Mouse (Mus musculus) T-helper 2 cell (primary cell): Measurements from ENCODE around the gene Map4k5.

ENCODE experiments used
- in situ Hi-C: fragments of 300-600 bp; cut with MboI, MseI; formaldehyde crosslinking; loops from one replicate; pipeline ENCODE4 v1.15.1; 2025; ENCODE audit warnings: high pct_unique_total_duplicates

Map4k5 gene

DNA sequence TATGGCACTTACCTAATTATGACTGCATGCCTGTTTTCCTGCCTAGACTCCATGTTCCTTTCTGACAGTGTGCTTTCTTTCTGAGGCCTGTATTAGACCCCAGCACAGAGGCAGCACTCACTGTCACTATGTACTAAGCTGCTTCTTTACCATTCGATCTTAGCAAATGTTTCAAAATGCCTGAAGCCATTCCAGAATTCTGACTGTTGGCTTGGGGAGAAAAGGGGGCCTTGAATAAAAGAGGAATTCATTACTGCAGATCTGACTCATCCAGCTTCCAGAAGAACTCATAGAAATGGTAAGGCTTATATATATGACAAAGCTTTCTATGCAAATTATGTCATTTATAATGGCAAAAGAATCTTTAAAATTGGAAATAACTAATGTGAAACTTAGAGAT, 4.7 kb downstream of the Map4k5 start:
- in situ Hi-C loops, result no loop called here

DNA sequence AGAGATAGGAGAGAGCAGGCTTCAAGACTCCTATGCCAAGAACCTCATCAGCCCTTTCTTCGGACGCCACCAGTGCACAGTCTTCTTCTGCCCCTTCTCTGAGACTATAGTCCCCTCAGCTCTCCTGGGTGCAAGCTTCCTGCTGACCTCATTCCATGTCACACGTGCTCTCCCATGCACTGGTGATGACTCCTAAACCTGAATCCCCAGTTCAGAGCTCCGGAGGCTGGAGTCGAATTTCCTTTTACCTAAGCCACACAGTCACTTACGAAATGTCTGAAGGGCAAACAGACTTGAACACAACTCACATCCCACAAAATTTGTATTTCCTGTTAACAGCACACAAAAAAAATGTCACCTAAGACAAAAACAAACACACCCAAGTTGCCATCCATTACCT, 5.2 kb downstream of the Map4k5 start:
- in situ Hi-C loops, result no loop called here

DNA sequence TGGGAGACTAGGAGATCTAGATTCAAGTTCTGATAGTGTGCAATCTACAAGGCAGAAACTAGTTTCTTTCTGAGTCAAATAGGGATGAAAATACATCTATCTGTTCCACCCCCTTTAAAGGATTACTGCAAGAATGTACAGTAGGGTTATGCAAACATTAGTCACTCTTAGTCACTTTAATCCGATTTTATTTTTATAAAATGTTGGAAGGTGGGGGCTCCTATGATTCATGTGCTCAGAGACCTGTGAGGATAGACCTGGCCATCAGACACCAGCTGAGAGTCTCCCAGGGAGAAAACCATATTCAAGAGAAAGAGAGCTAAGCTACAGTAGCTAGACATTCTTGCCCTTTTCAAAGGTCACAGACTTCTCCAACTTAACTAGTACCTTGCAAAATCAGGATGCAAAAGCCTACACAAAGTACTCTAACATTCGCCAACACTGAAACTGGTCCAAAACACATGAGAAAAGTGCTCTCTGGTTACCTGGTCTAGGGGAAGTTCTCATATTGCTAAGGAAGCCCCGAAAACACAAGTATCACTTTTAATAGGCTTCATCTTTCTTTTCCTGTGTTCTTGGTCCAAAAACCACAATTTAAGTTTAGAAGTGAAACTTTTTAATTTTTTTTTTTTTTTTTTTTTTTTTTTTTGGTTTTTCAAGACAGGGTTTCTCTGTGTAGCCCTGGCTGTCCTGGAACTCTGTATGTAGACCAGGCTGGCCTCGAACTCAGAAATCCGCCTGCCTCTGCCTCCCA, 7.7 kb downstream of the Map4k5 start:
- in situ Hi-C loops, result no loop called here

DNA sequence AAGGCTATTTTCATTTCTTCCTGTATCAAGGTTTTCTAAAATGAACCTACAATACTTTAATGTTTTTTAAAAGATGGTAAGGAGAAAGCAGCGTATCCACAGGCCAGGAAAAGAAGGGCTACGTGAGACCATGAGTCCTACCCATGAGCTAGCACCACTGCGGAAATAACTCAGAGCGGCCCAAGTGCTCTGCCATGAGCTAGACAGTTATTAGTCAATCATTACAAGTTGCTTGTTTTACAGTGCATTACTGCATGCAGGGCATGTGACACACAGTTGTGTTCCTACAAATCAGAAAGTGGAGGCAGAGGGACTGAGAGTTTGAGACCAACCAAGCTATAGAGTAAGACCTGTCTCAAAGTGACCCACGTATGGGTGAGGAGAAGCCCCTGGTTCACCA, 8.9 kb downstream of the Map4k5 start:
- in situ Hi-C loops, result no loop called here

DNA sequence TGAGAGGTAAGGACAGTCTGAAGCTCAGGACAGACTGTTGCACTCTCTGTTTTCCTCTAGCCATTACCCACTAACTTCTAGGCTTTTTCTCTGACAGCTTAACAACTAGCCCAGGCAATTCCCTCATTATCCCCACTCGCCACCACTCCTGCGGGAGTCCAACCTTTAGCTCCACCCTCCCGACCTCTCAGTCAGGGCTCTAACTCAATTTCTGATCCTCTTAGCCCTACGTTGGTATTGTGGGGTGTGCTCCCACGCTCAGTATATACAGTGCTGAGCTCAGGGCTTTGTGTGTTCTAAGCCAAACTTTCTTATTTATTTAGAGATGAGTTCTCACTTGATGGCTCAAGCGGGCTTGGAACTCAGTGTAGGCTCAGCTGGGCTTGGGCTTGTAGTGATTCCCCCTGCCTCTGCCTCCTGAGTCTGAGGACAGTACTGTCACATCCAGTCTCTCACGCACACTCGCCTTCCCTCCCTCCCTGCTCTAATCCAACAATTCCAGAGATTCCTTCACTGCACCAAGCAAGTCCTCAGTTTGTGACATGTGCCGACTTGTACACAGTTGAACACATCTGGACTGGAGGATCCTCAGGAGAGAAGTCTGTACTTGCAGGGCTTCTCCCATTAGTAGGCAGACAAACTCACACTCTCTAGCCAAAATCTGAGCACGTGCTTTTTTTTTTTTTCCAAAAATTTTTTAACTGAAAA, 11.6 kb downstream of the Map4k5 start:
- in situ Hi-C loops, result no loop called here

DNA sequence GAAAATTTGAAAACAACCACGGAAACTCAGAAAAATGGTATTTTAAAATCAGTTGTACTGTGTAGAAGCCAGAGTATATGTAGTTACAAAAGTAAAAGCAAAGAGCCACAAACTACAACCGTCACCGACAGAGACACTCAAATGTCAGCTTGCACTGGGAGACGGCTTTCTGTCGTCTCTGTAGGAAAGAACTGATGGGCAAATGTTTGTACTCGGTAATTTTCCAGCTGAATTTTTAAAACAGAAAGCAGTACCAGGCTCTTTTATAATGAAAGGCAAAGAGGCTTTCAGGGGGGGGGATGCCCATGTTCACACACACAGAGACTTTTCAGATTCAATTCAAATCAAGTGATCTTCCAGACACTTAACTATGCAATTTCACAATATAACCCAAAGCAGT, 13.3 kb downstream of the Map4k5 start:
- in situ Hi-C loops, result no loop called here

DNA sequence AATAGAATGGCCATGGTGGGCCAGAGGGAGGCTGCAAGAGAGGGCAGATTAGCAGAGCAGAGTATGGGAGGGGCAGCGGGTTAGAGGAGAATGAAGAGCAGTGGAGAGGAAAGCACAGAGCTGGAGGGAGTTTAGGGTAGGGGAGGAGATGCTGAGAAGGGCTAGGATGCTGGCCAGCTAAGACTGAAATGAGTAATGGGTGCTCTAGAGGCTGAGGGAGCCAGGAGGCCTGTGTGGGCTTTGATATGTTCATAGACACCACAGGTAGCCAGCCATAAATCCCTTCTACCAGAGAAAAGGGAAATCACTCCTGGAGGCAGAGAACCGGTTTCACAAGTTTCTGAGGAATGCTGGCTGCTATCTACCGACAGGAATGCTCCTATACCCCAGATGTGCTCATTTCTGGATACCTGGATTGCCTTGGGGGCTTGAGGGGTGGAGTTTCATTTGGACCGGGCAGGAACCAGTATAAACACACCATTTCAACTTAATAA, 13.8 kb downstream of the Map4k5 start:
- in situ Hi-C loops, result no loop called here

DNA sequence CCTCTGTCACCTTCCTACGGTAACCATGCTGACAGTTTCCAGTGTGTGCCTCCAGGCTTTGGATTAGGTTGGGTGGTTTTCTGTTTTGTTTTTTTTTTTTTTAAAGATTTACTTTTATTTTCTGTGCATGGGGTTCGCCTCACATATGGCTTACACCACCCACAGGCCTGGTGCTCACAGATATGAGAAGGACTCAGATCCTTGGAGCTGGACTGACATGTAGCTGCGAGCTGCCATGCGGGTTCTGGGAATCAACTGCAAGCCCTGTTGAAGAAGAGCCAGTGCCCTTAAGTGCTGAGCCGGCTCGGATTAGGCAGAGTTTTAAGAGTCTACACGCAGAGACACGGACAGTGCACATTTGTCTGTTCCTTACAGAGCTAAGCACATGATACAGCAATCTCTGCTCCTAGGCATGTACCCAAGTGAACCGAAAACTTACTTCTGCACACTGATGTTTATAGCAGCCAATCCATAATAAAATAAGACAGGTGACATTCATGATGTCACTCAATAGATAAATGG, 15.1 kb downstream of the Map4k5 start:
- in situ Hi-C loops, result no loop called here

DNA sequence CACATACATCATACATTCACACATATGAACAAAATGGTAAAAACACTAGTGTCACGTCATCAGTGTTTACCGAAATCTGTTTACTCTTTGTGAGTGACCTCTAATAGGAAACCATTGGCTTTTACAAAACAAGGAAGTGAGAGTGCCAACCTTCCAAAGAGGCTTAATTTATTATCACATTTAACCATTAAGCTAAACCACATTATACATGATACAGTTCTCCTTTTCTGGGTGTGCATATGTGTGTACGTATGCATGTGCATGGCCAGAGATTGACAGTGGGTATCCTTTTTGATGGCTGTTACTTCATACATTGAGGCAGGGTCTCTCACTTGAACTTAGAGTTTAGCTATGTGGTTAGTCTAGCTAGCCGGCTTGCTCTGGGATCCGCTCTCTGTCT, 21.4 kb downstream of the Map4k5 start:
- in situ Hi-C loops, result no loop called here

DNA sequence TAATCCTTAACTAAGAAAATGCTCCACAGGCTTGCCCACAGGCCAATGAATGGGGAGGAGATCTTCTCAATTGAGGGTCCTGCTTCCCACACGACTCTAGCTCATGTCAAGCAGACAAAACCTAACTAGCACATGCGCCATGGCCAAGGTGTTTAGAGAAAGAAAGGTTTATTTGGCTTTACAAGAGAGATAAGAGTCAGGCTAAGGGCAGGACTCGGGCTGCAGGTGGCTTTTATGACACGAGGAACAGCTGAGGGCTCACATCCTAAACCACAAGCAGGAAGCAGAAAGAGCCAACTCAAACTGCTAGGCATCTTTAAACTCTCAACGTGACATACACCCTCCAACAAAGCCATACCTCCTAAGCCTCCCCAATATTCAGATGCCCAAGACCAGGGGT, 25.7 kb downstream of the Map4k5 start:
- in situ Hi-C loops, result no loop called here

DNA sequence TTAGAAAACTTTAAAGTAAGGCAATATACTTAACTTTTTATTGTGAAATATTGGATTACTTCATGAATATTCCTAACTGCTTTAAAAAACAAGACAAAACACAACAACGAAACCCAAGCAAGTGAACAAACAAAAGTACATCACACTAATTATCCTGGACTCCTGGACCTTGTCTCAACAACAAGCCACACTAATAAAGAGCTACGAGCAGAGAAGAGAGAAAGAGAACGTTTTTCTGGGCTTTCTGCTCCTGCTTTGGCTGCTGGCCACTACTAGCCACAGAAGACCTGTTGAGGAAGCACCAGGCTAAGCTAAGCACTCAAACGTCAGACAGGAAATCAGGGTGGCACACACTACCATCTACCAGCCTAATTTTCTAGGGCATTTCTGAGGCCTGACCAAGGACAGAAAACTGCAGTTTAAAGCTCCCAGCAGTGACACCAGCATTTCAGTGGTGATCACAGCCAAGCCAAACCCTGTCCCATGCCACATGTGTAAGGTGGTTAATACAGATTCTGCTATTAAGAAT, 28.8 kb downstream of the Map4k5 start:
- in situ Hi-C loops, result no loop called here

DNA sequence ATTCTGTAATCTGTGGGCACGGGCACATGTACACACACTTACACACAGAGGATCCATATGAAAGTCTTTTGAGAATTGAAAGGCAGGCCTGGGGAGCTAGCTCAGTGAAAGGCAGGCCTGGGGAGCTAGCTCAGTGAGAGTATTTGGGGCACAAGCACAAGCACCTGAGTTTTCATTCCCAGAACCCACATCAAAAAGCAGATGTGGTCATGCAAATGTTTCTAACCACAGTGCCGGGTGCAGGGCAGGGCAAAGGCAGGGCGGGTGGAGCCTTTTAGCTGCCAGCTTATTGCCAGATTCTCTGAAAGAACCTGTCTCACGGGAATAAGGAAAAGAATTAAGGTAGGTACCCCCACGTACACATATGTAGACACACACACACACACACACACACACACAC, 29.5 kb downstream of the Map4k5 start:
- in situ Hi-C loops, result no loop called here

DNA sequence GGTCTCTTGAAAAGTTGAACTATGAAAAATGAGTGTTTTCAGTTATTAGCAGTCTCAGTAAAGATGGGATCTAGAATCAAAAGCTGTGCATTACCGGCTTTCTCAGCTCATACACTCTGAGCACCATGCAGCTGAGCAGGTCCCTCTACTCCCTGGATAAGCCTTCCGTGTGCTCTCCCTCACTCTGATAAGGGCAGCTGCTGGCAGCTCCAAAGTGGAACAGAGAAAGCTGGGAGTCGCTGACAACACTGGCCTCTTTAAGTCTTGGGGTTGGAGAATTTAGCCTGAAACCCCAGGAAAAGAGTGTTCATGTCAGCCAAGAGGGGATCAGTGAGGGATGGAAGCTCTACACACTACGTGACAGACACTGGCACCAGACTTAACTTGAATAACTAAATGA, 34.2 kb downstream of the Map4k5 start:
- in situ Hi-C loops, result no loop called here

DNA sequence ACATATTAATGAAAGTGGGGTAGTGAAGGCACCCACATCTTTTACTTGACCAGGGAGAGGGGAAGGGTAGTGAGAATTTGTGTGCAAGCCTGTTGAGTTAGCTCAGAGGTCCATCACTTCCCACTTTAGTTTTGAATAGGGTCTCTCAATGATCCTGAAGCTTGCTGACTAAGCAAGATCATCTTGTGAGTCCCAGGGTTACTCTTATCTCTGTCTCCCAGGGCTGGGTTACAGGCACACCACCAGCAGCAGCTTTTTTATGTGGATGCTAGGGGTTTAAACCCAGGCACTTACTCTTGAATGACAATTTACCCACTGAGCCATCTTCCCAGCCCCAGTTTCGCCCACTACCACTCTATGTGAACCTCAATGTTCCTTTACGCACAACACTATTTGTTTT, 35.4 kb downstream of the Map4k5 start:
- in situ Hi-C loops, result no loop called here

DNA sequence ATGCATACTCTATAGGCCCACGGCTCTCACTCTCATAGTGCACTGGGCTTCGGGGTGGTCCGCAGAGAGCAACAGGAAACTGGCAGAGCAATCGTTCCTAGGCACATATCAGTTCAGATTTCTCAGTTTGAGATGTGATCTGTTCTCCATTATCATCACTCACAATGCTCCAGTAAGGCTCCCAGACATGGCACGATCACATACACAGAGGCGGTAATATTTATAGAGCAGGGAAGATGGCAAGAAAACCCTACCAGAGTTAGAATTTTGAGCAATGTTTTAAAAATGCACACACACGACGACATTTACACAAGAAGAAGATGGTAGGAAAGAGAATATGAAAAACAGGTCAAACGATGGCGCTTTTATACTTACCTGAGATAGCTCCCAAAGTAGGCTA, 36.6 kb downstream of the Map4k5 start:
- in situ Hi-C loops, result no loop called here

DNA sequence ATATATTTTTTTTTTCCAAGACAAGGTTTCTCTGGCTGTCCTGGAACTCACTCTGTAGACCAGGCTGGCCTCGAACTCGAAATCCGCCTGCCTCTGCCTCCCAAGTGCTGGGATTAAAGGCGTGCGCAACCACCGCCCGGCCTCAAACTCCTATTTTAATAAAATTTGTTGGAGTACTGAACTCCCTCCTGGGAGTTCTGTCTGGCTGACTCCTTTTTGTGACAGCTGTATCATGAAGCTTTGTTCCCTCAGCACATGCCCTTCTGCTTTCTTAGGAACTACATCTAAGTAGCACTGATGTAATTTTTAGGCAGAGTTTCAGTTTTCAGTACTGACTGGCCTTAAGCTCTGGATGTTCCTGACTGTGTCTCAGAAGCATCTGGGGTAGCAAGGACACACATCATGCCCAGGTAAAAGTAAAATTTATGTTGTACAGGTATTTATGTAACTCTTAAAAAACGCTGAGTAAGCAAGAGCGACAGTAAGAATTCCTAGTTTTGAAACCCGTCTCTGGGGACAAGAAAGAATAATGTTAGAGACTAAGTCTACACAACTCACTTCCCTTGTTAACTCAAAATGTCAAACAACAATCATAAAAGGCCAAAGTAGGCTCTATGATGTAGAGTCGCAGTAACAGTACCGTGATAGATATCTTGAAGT, 37.2 kb downstream of the Map4k5 start:
- in situ Hi-C loops, result no loop called here

DNA sequence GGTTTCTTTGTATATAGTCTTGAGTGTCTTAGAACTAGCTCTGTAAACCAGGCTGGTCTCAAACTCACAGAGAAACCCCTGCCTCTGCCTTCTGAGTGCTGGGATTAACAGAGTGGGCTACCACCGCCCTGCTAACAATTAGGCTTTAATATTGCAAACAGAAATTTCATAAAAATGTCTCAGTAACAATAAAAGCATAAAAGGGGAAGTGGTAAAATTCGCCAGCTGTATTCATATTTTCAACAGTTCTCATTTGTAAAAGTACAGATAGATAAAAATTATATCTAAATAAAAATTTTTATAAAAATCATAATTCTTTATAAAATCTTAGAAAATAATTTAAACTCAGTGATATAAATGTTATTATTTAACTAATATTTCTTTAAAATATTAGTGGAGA, 39.1 kb downstream of the Map4k5 start:
- in situ Hi-C loops, result no loop called here

DNA sequence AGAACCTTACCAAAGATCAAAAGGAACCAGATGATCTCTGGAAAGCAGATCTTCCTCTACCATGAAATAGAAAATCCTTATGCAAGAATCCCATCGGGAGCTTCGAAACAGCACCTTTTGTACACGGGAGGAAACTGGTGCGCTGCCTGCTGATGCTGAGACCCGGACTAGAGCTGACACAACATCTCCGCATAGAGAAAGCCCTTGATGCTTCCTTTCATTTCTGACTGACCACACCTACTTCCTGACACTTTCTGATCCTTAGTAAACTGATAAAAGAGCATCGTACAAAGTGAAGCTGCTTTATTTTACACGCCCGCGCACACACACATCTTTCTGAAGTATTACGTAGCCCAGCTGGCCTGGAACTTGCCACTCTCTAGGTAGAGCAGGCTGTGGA, 39.6 kb downstream of the Map4k5 start:
- in situ Hi-C loops, result no loop called here

DNA sequence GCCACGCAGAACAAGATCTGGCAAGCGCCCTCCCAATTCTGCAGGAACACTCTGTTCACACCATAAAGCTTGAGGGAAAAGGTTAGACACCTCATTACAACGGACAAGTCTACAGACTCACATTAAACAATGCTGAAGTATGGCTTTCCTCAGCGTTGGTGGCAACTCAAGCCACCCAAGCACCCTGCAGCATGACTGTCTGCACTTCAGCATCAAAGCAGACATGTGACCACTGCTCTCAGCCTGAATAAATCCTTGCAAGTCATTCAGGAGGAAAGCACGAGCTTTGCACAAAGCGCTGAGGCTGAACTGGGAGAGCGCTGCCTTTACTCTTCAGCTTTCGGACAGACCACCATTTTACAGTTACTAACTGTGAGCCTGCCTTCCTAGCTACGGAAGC, 40.7 kb downstream of the Map4k5 start:
- in situ Hi-C loops, result no loop called here

DNA sequence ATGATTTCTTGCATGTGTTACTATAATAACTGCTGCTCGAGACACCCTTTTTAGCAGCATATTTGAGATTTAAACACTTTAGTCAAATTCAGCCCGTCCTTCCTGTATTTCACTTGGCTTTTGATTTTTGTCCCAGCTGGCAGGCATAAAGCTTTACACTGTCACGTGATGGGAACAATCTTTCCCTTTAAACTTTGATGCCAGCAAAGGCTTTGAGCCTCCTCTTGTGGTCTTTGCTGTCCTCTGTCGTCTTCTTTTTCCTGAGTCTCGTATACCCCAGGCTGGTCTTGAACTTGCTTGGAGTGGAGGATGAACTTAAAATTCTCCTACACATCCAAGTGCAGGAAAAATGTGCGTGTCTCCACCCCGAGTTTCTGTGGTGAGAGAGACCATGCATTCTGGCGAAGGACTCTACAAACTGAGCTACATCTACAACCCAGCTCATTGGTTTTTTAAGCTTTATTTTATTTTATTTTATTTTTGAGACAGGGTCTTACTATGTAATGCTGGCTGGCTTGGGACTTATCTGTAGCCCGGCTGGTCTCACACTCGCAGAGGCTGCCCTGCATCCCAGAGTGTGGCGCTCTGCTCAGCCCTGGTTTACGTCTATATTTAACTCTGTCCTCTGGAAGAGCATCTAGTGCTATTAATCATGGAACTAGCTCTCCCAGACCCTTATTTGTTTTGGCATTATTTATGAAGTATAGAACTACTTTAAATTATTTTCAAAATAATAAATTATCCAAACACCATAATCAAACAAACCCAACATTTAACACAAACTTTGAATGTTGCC, 44.7 kb downstream of the Map4k5 start:
- in situ Hi-C loops, result no loop called here

DNA sequence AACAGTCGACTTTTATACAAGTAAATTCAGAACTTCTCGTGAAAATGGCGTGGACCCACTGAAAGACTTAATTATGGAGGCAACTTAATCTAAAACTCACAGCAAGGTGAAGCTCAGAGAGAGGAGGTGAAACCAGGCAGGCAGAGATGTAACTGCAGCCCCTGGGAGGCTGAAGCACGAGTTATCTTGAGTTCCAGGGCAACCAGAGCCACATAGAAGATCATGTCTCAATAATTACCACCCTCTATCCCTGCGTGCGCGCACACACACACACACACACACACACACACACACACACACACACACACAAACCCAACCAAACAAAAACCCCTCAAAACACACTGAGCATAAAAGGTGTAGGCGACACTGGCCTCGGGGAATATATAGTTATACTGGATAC, 46.5 kb downstream of the Map4k5 start:
- in situ Hi-C loops, result no loop called here

DNA sequence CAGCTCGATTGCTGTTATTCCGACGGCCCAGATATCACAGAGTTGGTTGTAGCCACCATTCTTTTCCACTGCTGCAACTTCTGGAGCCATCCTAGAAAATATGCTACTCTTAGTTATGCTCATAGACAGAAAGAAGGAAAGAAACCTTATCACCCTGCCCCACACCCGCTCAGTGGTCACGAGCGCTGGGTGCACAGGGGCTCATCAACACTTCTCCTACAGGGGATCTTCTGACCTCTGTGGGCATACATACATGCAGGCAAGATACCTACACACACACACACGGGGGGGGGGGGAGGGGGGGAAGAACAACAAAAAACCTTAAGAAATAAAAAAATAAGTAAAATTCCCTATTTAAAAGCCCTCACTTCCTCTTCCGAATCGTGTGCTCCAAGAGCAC, 47.3 kb downstream of the Map4k5 start:
- in situ Hi-C loops, result no loop called here
